Mouse (Mus musculus) cortical plate, adult 2 months (tissue): Measurements from ENCODE around the gene Atp1a1. TPM values are rescaled to one million over a fixed set of nuclear protein-coding genes. Genes with fewer than 3 reads are reported as not detected.

Experiments used
- H3K27ac ChIP-seq: fragments of 200-500 bp; 2 replicates; pipeline ENCODE4 v1.5.1; 2012; ENCODE audit warnings: low read length, control low read depth, inconsistent platforms; ENCODE audit not compliant: insufficient read depth
- H3K4me1 ChIP-seq: fragments of 200-500 bp; 2 replicates; pipeline ENCODE4 v1.6.1; 2011; ENCODE audit warnings: low read length; ENCODE audit not compliant: control insufficient read depth, insufficient read depth
- H3K4me3 ChIP-seq: fragments of 200-500 bp; 2 replicates; pipeline ENCODE4 v1.5.1; 2011; ENCODE audit warnings: mild to moderate bottlenecking, low read length, control low read depth; ENCODE audit not compliant: insufficient read depth
- CTCF ChIP-seq: fragments of 200-500 bp; IDR thresholded peaks from 2 replicates; pipeline ENCODE4 v1.5.1; 2011; ENCODE audit warnings: mild to moderate bottlenecking, control low read depth, low read length; ENCODE audit not compliant: insufficient read depth; ENCODE audit errors: extremely low read depth
- POLR2A ChIP-seq: fragments of 200-500 bp; IDR thresholded peaks from 2 replicates; pipeline ENCODE4 v1.6.1; 2011; ENCODE audit warnings: mild to moderate bottlenecking, low read length, control low read depth; ENCODE audit not compliant: insufficient read depth; ENCODE audit errors: extremely low read depth
- polyA plus RNA-seq: library from polyadenylated mRNA; depleted of rRNA; stranded (reverse); fragments of >200 nt; gene quantifications from 2 replicates; pipeline ENCODE4 v1.2.3, GENCODE M21; 2012

Gene Atp1a1
- polyA plus RNA-seq, 1 experiment: 830 TPM

DNA sequence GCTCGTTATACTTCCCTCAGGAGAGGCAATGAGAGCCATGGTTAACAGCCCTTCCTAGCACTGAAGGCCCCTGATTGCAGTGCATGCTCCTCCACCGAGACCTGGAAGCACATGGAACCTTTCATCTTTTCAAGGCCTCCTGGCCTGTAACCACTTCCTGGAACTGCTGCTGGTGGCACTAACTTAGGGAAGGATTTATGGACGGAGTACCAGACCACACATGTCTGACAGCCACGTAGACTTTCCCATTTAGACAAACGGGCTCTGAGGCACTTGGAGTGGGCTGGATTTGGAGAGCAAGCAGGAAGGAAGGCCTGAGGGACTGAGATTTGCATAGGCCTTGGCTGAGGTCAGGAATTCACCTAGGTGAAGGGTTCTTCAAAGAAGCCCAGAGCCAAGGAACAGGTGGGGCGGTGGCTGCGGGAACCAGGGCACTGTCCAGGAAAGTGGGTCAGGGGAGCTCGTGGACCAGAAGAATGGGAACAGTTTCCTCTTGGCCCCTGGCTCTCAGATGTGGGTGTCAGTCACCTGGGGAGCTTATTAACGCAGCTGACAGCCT lies 28.9 kb downstream of the Atp1a1 start:
- H3K4me3 ChIP-seq: no peak overlapping the region
- no peak overlapping the region for H3K27ac ChIP-seq
- TF ChIP-seq POLR2A (no peak), CTCF (no peak)
- H3K4me1 ChIP-seq: peaks cover 9% of the 10 kb centered on the region

DNA sequence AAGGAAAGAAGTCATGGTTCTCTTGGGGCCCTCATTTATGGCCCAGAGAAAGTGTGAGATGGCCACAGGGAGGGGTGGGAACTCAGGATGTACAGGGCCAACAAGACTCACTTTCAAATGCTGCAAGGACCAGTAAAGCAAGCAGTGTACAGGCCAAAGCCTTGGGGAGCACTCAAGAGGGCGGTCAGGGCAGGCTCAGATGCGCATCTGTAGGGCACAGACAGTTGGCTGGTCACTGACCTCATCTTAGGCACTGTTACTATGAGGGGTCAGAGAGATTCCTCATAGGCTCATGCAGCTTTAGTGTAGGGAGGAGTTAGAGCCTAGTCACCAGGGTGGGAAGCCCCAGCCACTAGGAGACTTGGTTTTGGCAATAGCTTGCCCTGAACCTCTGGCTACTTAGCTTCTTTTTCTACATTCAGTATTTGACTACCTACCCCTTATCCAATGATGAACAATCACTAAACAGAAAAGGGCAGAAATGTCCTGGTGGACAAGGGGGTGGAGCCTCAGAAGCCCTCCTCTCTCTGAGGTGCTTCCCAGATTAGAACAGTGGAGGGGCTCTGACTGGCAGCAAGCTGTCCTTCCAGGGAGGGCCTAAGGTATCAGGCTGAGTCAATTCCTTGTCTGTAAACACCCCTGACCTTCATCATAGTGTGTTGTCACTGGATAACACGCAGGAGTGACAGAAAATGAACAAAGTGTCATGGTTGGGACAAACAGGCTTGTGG lies 29.9 kb downstream of the Atp1a1 start:
- no peak overlapping the region for H3K4me3 ChIP-seq
- TF ChIP-seq CTCF: no peak
- TF ChIP-seq POLR2A: no peak
- H3K27ac ChIP-seq: no peak overlapping the region
- peaks cover 9% of the 10 kb centered on the region for H3K4me1 ChIP-seq

DNA sequence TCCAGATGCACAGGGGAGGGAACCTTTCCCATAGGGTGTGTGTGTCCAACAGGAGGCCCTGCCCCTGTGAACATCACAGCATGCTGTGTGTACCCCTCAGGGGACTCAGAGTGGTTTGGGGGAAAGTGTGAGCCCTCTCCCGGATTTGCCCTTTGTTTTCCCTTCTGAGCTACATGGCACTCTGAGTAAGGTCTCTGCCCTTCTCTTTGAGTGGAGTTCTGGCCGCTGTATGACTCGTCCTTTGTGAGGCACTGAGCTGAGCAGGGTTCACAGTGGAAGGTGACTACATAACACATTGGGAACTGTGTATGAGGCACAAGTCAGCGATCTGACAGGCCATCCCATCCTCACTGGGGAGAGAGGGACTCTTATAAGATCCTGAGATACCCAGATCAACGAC lies 31.5 kb downstream of the Atp1a1 start:
- TF ChIP-seq CTCF (no peak), POLR2A (no peak)
- Histone ChIP-seq H3K4me1 (peaks cover 7% of the 10 kb centered on the region), H3K27ac (no peak overlapping the region), H3K4me3 (no peak overlapping the region)

DNA sequence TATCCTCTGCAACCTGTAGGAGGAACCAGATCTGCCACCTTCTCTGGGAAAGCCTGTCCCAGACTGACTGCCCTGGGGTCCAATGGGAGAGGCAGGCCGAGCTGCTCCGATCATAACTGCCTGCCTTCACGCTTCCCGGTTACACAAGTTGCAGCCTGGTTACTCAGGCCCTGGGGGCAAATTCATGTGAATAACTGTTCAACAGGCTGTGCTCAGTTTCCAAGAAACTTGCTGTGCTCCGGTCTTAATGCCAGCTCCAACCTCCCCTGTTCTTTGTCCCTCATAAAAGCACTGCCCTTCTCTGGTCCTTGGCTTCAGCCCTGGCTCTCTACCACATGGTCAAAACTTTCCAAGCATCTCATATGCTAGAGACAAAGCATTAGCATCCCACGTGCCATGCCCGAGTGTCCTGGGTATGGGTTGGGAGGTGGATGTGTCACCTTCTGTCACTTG lies 32.3 kb downstream of the Atp1a1 start:
- Histone ChIP-seq H3K4me1 (peaks cover 5% of the 10 kb centered on the region), H3K27ac (no peak overlapping the region), H3K4me3 (no peak overlapping the region)
- no peak for TF ChIP-seq CTCF
- no peak for TF ChIP-seq POLR2A

DNA sequence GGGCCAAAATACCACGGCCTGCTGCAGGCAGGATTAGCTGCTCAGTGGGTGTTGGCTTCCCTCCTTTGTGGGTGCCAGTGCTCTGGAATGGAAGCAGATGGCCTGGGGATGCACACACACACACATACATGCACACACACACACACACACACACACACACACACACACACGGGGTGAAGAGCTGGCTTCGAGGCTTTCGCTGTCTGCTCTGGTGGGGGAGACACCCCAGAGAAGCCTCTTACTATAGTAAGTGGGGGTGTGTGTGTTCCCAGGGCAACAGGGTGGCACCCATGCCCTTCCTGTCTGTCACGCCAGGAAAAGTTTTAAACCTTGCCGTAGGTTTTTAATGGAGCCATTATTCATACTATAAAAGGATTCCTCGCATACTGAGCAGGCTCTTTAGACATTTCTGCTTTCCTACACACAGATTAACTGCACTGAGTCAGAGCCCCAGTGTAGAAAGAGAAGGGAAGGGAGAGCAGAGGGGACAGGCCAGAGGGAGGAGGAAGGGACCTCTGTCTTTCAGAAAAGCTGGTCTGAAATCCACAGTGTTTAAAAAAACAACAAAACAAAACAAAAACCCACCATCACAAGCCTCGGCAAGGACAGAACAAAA lies 32.9 kb downstream of the Atp1a1 start:
- TF ChIP-seq POLR2A (no peak), CTCF (no peak)
- Histone ChIP-seq H3K4me1 (peaks cover 5% of the 10 kb centered on the region), H3K27ac (no peak overlapping the region)

DNA sequence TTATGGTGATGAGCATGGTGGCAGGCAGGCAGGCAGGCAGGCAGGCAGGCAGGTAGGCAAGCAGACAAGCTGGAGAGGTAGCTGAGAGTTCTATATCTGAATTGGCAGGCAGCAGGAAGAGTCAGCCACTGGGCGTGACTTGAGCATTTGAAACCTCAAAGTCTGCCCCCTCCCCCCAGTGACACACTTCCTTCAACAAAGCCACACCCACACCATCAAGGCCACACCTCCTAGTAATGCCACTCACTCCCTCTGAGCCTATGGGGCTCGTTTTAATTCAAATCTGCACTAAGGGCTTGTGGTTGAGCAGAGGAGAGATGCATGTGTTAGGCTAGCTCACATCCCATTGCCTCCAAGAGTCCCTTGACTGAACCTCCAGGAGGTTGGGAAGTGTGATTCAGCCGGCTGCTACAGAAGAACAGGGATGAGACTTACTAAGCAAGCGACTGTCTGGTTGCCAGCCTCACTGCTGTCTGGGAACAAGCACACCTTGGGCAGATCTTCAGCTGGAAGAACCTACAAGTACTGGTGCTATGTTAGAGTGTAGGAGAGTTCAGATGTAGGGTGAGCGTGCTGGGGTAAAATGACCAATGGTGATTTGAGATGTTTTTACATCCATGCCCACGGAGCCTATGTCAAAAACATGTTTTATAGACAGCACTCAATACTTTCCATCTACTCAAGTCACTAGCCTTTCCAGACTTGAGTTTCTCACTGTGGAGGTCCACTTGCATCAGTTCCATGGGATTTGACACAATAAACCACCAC lies 33.6 kb downstream of the Atp1a1 start:
- peaks cover 5% of the 10 kb centered on the region for H3K4me1 ChIP-seq
- no peak overlapping the region for H3K27ac ChIP-seq
- no peak overlapping the region for H3K4me3 ChIP-seq
- TF ChIP-seq CTCF (no peak), POLR2A (no peak)

More for the DNA sequence above, 32.9 kb downstream of the Atp1a1 start:
- H3K4me3 ChIP-seq: no peak overlapping the region

DNA sequence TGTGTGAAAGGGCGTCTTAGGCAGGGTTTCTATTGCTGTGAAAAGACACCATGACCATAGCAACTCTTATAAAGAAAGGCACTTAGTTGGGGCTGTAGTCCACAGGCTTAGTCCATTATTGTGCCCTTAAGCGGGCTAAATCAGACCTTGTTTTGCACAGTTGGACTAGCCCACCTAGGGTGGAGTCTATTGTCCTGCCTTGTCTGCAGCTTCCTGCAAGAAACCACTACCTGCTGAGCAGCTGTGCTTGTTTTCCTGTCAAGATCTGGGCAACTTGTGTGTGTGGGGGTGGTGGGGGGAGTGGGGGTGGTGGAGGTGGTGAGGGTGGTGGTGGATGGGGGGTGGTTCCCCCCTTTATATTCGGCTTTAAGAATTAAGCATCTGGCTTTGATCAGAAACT lies 34.2 kb downstream of the Atp1a1 start:
- Histone ChIP-seq H3K4me3 (no peak overlapping the region), H3K4me1 (peaks cover 5% of the 10 kb centered on the region), H3K27ac (no peak overlapping the region)
- TF ChIP-seq CTCF (no peak), POLR2A (no peak)

DNA sequence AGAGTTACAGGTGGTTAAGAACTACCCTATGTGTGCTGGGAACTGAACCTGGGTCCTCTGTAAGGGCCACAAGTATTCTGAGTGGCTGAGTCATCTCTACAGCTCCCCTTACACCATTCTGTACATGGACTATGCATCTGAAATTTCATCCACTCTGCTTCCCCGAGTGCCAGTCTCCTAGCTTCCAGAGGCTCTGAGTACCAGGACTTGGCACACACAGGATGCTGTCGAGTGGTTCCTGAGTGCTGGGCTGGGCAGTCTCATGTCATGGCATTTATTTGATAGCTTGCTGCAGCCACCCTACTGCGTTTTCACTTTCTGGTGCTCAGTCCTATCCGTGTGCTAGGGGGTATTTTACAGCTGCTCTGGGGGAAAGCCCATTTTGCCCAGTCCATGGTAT lies 35.9 kb downstream of the Atp1a1 start:
- no peak overlapping the region for H3K27ac ChIP-seq
- no peak for TF ChIP-seq POLR2A
- no peak for TF ChIP-seq CTCF
- H3K4me3 ChIP-seq: no peak overlapping the region
- peaks cover 5% of the 10 kb centered on the region for H3K4me1 ChIP-seq

DNA sequence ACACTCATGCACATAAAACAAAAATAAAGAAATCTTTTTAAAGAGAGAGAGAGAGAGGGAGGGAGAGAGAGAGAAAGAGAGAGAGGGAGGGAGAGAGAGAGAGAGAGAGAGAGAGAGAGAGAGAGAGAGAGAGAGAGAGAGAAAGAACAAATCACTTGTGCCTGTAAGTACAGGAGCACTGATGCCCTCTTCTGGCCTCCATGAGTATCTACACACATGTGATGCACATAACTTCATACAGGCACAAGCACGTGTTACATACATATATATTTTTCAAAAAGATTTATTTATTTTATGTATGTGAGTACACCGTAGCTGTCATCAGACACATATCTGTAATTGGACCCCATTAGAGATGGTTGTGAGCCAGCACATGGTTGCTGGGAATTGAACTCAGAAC lies 40.5 kb downstream of the Atp1a1 start:
- peaks cover 1% of the 10 kb centered on the region; the same call in 1 of the 2 replicates for H3K4me1 ChIP-seq
- H3K4me3 ChIP-seq: no peak overlapping the region
- no peak for TF ChIP-seq POLR2A
- no peak for TF ChIP-seq CTCF
- no peak overlapping the region for H3K27ac ChIP-seq

DNA sequence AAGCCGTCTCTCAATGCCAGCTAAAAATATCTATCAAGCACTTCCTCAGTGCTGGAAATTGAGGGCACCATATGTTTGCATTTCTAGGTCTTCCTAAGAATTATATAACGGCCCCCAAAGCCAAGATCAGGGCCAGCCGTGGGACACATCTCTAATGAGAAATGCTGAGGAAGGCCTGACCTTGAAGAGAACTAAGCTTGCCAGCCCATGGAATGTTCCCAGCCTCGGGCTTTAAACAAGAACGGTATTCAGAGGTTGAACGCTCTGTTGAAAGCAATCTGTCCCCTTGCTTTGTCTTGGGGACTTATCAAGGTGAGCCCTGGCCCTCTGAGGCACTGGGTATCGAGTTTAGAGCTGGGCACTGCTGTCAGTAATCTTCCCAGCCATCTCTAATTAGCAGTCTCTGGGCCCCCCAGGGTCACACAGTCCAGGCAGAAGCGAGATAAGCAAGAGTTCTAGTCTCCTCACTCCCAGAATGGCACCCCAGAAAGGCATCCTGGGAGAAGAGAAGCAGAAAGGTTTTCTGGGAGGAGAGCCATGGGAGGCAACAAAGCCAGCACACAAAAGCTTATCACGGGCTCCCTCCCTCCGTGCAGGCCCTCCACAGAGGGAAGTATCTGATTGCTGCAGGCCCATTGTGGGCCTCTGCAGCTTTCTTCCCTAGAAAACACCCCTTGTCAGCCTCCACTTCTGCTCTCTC lies 41.8 kb downstream of the Atp1a1 start:
- TF ChIP-seq CTCF: no peak
- TF ChIP-seq POLR2A: no peak
- Histone ChIP-seq H3K4me3 (no peak overlapping the region), H3K4me1 (peaks cover 1% of the 10 kb centered on the region; the same call in 1 of the 2 replicates), H3K27ac (no peak overlapping the region)
